Mouse (Mus musculus) embryonic fibroblast, embryonic 13.5 days (primary cell): ENCODE results near the gene Cep78.

Experiments
- CTCF ChIP-seq: IDR thresholded peaks from 2 replicates; pipeline ENCODE4 v1.5.1; 2011; ENCODE audit warnings: mild to moderate bottlenecking, control low read depth, low read length, moderate library complexity, borderline replicate concordance; ENCODE audit not compliant: insufficient read depth
- POLR2A ChIP-seq: IDR thresholded peaks from 2 replicates; pipeline ENCODE4 v1.6.1; 2011; ENCODE audit warnings: low read depth, mild to moderate bottlenecking, control low read depth, low read length, moderate library complexity

GRCm38 (mm10) chr19:15950225-15950624, 34.6 kb downstream of the Cep78 start:
- TF ChIP-seq CTCF (no peak), POLR2A (no peak)
